Mouse (Mus musculus) limb, embryonic 11.5 days (tissue): ENCODE measurements at regions not wholly inside any gene's neighbourhood (a gene's known extent, or its start where the extent isn't known, plus 50 kb on each side); places are given as distances from the start of the nearest gene placed in this dataset.
A peak's percentile ranks its signal among the peaks of the same experiment; 100 is the strongest.

ENCODE experiments used
- ATAC-seq: fragments of 200-750 bp; cut with Nextera tagmentation; 2 replicates; pipeline ENCODE4 v1.8.0; 2017; ENCODE audit warnings: low read depth; ENCODE audit not compliant: insufficient number of reproducible peaks, low FRiP score, low TSS enrichment
- DNase-seq: peaks from one replicate; pipeline ENCODE4 v3.0.0-alpha.2; 2015; ENCODE audit warnings: low spot score
- H3K27ac ChIP-seq: fragments of 300-500 bp; sonication (generic); replicated peaks from 2 replicates; pipeline ENCODE4 v1.5.1; 2014; ENCODE audit warnings: low read depth, mild to moderate bottlenecking, low read length
- H3K27me3 ChIP-seq: fragments of 300-500 bp; sonication (generic); 2 replicates; pipeline ENCODE4 v1.6.1; 2014; ENCODE audit warnings: mild to moderate bottlenecking, low read length, mixed read lengths; ENCODE audit not compliant: control insufficient read depth, insufficient read depth
- H3K36me3 ChIP-seq: fragments of 300-500 bp; sonication (generic); 2 replicates; pipeline ENCODE4 v1.6.1; 2014; ENCODE audit warnings: mild to moderate bottlenecking, low read length, moderate library complexity, mixed read lengths; ENCODE audit not compliant: control insufficient read depth, insufficient read depth
- H3K4me1 ChIP-seq: fragments of 300-500 bp; sonication (generic); 2 replicates; pipeline ENCODE4 v1.6.1; 2014; ENCODE audit warnings: low read length, mixed read lengths; ENCODE audit not compliant: control insufficient read depth, insufficient read depth
- H3K4me2 ChIP-seq: fragments of 300-500 bp; sonication (generic); 2 replicates; pipeline ENCODE4 v1.6.1; 2014; ENCODE audit warnings: low read depth, mild to moderate bottlenecking, moderate library complexity; ENCODE audit not compliant: severe bottlenecking
- H3K4me3 ChIP-seq: fragments of 300-500 bp; sonication (generic); 2 replicates; pipeline ENCODE4 v1.5.1; 2014; ENCODE audit warnings: low read depth, low read length
- H3K9ac ChIP-seq: fragments of 300-500 bp; sonication (generic); 2 replicates; pipeline ENCODE4 v1.6.1; 2014; ENCODE audit warnings: mild to moderate bottlenecking, low read length
- H3K9me3 ChIP-seq: fragments of 300-500 bp; sonication (generic); 2 replicates; pipeline ENCODE4 v1.6.1; 2016; ENCODE audit warnings: low read length; ENCODE audit not compliant: control insufficient read depth
- WGBS: fragments of 180-500 bp; shearing (Covaris S2); extraction: QIAGEN DNeasy Blood & Tissue Kit; methylation state at CpG from one replicate; pipeline ENCODE4 v1.1.7; 2014; 5-methylcytosine and 5-hydroxymethylcytosine counted together

DNA sequence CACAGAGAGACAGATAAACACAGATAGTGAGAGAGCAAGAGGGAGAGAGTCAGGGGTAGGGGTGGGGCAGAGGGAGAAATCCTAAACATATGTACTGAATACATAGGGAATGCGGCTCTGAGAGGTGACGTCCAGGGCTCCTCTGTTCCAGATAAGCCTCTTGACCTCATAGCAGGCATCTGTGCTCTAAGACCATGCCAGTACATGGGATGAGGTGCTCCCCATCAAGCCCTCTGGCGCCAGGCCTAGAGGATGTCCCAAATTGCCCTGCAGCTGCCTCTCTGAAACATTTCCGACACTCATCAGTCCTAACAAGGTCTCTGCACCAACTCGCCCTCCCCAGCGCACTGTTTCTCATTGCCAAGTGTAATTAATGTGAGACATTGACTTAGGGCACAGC lies 146.7 kb downstream of the En1 start:
- whole genome bisulfite sequencing: 41% methylated on average over 6 of the region's 6 CpGs

GRCm38 (mm10) chr1:120753406-120753805 lies 151.2 kb downstream of the En1 start:
- no peaks in the 10 kb centered on the region for H3K9me3 ChIP-seq
- no peaks in the 10 kb centered on the region for H3K36me3 ChIP-seq
- H3K9ac ChIP-seq: no peak overlapping the region
- no peak overlapping the region for H3K4me3 ChIP-seq
- H3K4me1 ChIP-seq: 0 out of 2 replicates have a peak, but pooled peaks cover 4% of the 10 kb centered on the region
- H3K4me2 ChIP-seq: no peak overlapping the region
- H3K27me3 ChIP-seq: no peaks in the 10 kb centered on the region
- 94% methylated on average over 1 of the region's 1 CpGs for WGBS
- ATAC-seq (no peak), DNase-seq (no peak)
- H3K27ac ChIP-seq: no peak overlapping the region

More for the DNA sequence above, 146.7 kb downstream of the En1 start:
- no peaks in the 10 kb centered on the region for H3K9me3 ChIP-seq
- H3K4me3 ChIP-seq: no peak overlapping the region
- H3K9ac ChIP-seq: no peak overlapping the region
- H3K4me2 ChIP-seq: no peak overlapping the region
- ATAC-seq (0 out of 2 replicates have a peak, but pooled peaks have one; percentile 21), DNase-seq (no peak)
- no peak overlapping the region for H3K27ac ChIP-seq
- H3K36me3 ChIP-seq: no peaks in the 10 kb centered on the region
- H3K27me3 ChIP-seq: no peaks in the 10 kb centered on the region
- no peaks in the 10 kb centered on the region for H3K4me1 ChIP-seq

GRCm38 (mm10) chr1:120754337-120754736 lies 152.1 kb downstream of the En1 start:
- ATAC-seq (no peak), DNase-seq (no peak)
- Histone ChIP-seq H3K4me1 (peaks cover 5% of the 10 kb centered on the region; the same call in 1 of the 2 replicates), H3K36me3 (no peaks in the 10 kb centered on the region), H3K9me3 (no peaks in the 10 kb centered on the region), H3K27me3 (no peaks in the 10 kb centered on the region), H3K4me3 (no peak overlapping the region), H3K4me2 (no peak overlapping the region), H3K9ac (no peak overlapping the region), H3K27ac (no peak overlapping the region)
- 85% methylated on average over 5 of the region's 5 CpGs for WGBS

- no peak overlapping the region for H3K9ac ChIP-seq
- 48% methylated on average over 9 of the region's 9 CpGs for WGBS
- ATAC-seq (no peak), DNase-seq (no peak)
- H3K27ac ChIP-seq: no peak overlapping the region
- no peaks in the 10 kb centered on the region for H3K36me3 ChIP-seq
- no peak overlapping the region for H3K4me2 ChIP-seq
- H3K4me1 ChIP-seq: peaks cover 20% of the 10 kb centered on the region
- no peaks in the 10 kb centered on the region for H3K9me3 ChIP-seq
- no peaks in the 10 kb centered on the region for H3K27me3 ChIP-seq
- H3K4me3 ChIP-seq: no peak overlapping the region
Observed at GRCm38 (mm10) chr1:120757283-120757821, 155.1 kb downstream of the En1 start.

GRCm38 (mm10) chr1:120758172-120758571 lies 156.0 kb downstream of the En1 start:
- no peak for ATAC-seq
- Histone ChIP-seq H3K9ac (no peak overlapping the region), H3K27me3 (no peaks in the 10 kb centered on the region), H3K4me2 (no peak overlapping the region), H3K4me3 (no peak overlapping the region), H3K4me1 (peaks cover 20% of the 10 kb centered on the region), H3K36me3 (no peaks in the 10 kb centered on the region), H3K27ac (no peak overlapping the region), H3K9me3 (no peaks in the 10 kb centered on the region)
- no peak for DNase-seq
- WGBS: 73% methylated on average over 7 of the region's 7 CpGs

DNA sequence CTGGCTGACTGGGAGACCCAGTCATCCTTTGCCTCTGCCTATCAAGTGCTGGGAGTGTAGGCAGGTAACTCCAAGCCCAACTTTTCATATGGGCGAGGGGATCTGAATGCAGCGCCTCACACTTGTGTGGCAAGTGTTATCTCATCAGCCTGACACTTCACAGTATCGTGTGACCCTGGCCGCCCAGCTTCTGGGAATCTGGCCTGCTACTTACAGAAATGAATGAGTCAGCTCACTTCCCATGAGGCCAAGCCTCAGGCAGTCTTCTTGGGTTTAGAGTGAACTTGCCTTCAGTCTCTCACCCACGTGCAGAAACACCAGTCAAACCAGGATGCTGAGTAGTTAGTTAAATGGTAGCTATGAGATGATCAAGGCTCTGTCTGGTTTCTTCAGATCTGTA lies 156.5 kb downstream of the En1 start:
- H3K4me2 ChIP-seq: no peak overlapping the region
- ATAC-seq: no peak
- no peaks in the 10 kb centered on the region for H3K27me3 ChIP-seq
- no peak for DNase-seq
- no peak overlapping the region for H3K4me3 ChIP-seq
- H3K9me3 ChIP-seq: no peaks in the 10 kb centered on the region
- H3K4me1 ChIP-seq: peaks cover 20% of the 10 kb centered on the region
- no peak overlapping the region for H3K27ac ChIP-seq
- no peaks in the 10 kb centered on the region for H3K36me3 ChIP-seq
- 62% methylated on average over 5 of the region's 5 CpGs for WGBS
- no peak overlapping the region for H3K9ac ChIP-seq

GRCm38 (mm10) chr1:120759380-120759779 lies 157.2 kb downstream of the En1 start:
- H3K27me3 ChIP-seq: no peaks in the 10 kb centered on the region
- no peak overlapping the region for H3K4me2 ChIP-seq
- no peak overlapping the region for H3K4me3 ChIP-seq
- H3K36me3 ChIP-seq: no peaks in the 10 kb centered on the region
- no peak for DNase-seq
- no peaks in the 10 kb centered on the region for H3K9me3 ChIP-seq
- H3K27ac ChIP-seq: no peak overlapping the region
- WGBS: 75% methylated on average over 3 of the region's 3 CpGs
- H3K9ac ChIP-seq: no peak overlapping the region
- peaks cover 20% of the 10 kb centered on the region for H3K4me1 ChIP-seq
- ATAC-seq: no peak

GRCm38 (mm10) chr1:120761364-120761763 lies 159.1 kb downstream of the En1 start:
- H3K9me3 ChIP-seq: no peaks in the 10 kb centered on the region
- peak; percentile 70 for DNase-seq
- ATAC-seq: peak; percentile 72
- H3K4me2 ChIP-seq: peak overlapping the region; percentile 5; the same call in 1 of the 2 replicates
- WGBS: 13% methylated on average over 9 of the region's 9 CpGs
- H3K27ac ChIP-seq: no peak overlapping the region
- peaks cover 20% of the 10 kb centered on the region for H3K4me1 ChIP-seq
- H3K4me3 ChIP-seq: no peak overlapping the region
- H3K27me3 ChIP-seq: no peaks in the 10 kb centered on the region
- H3K9ac ChIP-seq: no peak overlapping the region
- H3K36me3 ChIP-seq: no peaks in the 10 kb centered on the region

GRCm38 (mm10) chr1:120762498-120762897 lies 160.3 kb downstream of the En1 start:
- Histone ChIP-seq H3K36me3 (no peaks in the 10 kb centered on the region), H3K27me3 (no peaks in the 10 kb centered on the region), H3K4me3 (no peak overlapping the region), H3K4me1 (peaks cover 20% of the 10 kb centered on the region), H3K9me3 (no peaks in the 10 kb centered on the region), H3K9ac (no peak overlapping the region), H3K4me2 (no peak overlapping the region), H3K27ac (no peak overlapping the region)
- 92% methylated on average over 2 of the region's 2 CpGs for WGBS
- no peak for DNase-seq
- no peak for ATAC-seq
